Mouse (Mus musculus): ENCODE data around the gene Mast1. TPM values are rescaled to one million over a fixed set of nuclear protein-coding genes. Genes with fewer than 3 reads are reported as not detected.
A peak's percentile ranks its signal among the peaks of the same experiment; 100 is the strongest.

The Mast1 gene
- polyA plus RNA-seq, 1 experiment from 2014 or later = 65.8 TPM

DNA sequence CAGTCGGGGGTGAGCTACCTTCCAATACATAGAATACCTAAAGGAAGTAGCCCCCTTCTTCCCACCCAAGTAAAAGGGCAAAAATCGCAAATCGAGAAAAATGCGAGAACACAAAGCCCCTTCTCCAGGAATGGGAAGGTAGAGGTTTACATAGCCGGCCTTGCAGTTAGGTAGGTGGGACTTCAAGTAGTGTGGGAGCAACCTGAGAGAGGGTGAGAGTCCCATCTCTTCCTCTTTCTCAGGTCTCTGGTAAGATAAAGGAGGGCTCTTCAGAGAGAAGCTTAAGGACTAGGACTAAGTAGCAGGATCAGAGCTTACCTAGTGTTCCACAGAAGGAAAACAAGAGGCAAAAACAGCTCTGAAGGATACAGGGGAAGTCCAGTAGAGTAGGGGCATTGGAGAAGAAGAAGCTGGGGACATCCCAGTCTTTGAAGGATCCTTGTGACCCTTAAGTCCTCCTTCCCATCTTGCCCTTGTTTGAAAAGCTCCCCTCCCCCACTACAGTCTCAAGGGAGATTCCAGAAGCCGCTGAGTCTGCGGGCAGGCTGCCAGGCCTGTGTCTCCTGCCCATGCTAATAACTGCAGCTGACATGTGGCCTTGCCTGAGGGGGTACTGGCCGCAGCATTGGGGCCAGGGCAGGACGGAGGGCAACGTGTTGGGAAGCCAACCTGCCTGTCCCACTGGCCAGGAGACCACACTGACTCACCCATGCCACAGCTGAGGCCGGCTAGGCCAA lies 43.6 kb upstream of the Mast1 start:
- Histone ChIP-seq H3K4me1 (replicated peaks; ENCODE audit: control insufficient read depth, insufficient read depth, low read length) (peaks cover 65% of the 10 kb centered on the region), H3K27ac (ENCODE audit: low read length) (no peak overlapping the region), H3K9ac (replicated peaks; ENCODE audit: low read depth, low read length) (no peak overlapping the region; the same call in 1 of the 2 replicates), H3K36me3 (ENCODE audit: control insufficient read depth, insufficient read depth) (no peaks in the 10 kb centered on the region), H3K9me3 (ENCODE audit: control insufficient read depth, low read length) (no peaks in the 10 kb centered on the region), H3K27me3 (replicated peaks; ENCODE audit: control insufficient read depth, insufficient read depth, low read length) (peaks cover 20% of the 10 kb centered on the region), H3K4me3 (replicated peaks; ENCODE audit: low read length) (no peak overlapping the region; the same call in 1 of the 2 replicates), H3K4me2 (ENCODE audit: low read length) (no peak overlapping the region; the same call in 1 of the 2 replicates)
- 34% methylated on average over 11 of the region's 11 CpGs for WGBS
- ATAC-seq = no peak

DNA sequence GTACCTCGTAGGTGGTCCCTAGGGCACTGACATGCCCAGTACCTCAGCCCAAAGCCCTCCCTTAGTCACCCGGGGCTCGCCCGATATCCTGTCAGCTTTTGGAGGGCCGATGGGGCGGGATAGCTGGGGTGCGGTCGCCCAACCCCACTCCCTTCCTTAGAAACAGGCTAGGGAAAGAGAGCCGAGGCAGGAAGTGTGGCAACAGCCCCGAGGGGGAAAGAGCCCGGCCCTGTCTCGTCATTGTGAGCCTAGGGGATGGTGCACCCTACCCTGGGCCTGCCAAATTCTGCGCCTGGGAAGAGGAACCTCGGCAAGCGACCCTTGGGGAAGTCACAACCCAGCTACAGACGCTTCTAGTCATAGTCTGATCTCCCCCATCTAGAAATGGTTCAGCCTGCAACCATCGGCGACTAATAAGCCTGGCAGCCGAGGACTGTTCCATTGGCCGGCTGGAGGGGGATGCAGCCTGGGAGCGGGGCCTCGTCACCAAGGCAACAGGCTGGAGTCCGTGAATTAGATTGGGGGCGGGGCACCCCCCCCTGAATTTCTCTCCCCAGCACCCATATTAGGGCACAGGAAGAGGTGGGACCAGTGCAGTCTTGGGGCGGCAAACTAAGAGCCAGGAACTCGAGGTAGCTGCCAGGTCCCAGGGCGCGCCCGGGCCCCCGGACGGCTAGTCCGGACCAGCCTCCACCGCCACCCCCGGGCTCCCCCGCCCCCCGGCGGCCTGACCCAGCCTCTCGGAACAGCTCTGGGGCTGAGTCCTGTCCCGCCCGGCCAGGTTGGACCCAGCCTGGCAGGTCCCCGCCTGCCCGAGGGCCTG lies 42.7 kb upstream of the Mast1 start:
- Histone ChIP-seq H3K9ac (replicated peaks; ENCODE audit: low read depth, low read length) (peak overlapping the region; percentile 51), H3K4me1 (replicated peaks; ENCODE audit: control insufficient read depth, insufficient read depth, low read length) (peaks cover 64% of the 10 kb centered on the region)

GRCm38 (mm10) chr8:84978248-84978940 lies 41.2 kb upstream of the Mast1 start, which contains the start of gene Junb:
Junb (minus strand) TSS chr8:84978718.
- Histone ChIP-seq H3K36me3 (ENCODE audit: control insufficient read depth, insufficient read depth) (peaks cover 4% of the 10 kb centered on the region; the same call in 1 of the 2 replicates), H3K27ac (ENCODE audit: low read length) (peak within 1 kb of the TSS; percentile 12), H3K4me1 (replicated peaks; ENCODE audit: control insufficient read depth, insufficient read depth, low read length) (peaks cover 61% of the 10 kb centered on the region), H3K27me3 (replicated peaks; ENCODE audit: control insufficient read depth, insufficient read depth, low read length) (peaks cover 20% of the 10 kb centered on the region), H3K9me3 (ENCODE audit: control insufficient read depth, low read length) (no peaks in the 10 kb centered on the region), H3K4me2 (ENCODE audit: low read length) (peak within 1 kb of the TSS; percentile 91), H3K9ac (replicated peaks; ENCODE audit: low read depth, low read length) (peak within 1 kb of the TSS; percentile 67), H3K4me3 (replicated peaks; ENCODE audit: low read length) (peak within 1 kb of the TSS; percentile 57)
- under 1% methylated on average over 63 of the region's 63 CpGs for WGBS
- ATAC-seq = peak; percentile 51

More for the DNA sequence above, 42.7 kb upstream of the Mast1 start:
- H3K4me3 ChIP-seq (replicated peaks; ENCODE audit: low read length) = peak overlapping the region; percentile 40
- peaks cover 20% of the 10 kb centered on the region for H3K27me3 ChIP-seq (replicated peaks; ENCODE audit: control insufficient read depth, insufficient read depth, low read length)
- peak overlapping the region; percentile 57 for H3K4me2 ChIP-seq (ENCODE audit: low read length)
- peaks cover 4% of the 10 kb centered on the region; the same call in 1 of the 2 replicates for H3K36me3 ChIP-seq (ENCODE audit: control insufficient read depth, insufficient read depth)
- WGBS = 3% methylated on average over 42 of the region's 42 CpGs
- peak overlapping the region; percentile 46 for H3K27ac ChIP-seq (ENCODE audit: low read length)
- no peaks in the 10 kb centered on the region for H3K9me3 ChIP-seq (ENCODE audit: control insufficient read depth, low read length)
- peak; percentile 45 for ATAC-seq

GRCm38 (mm10) chr8:84977435-84978247 lies 40.5 kb upstream of the Mast1 start:
- peak overlapping the region; percentile 57 for H3K4me3 ChIP-seq (replicated peaks; ENCODE audit: low read length)
- H3K4me1 ChIP-seq (replicated peaks; ENCODE audit: control insufficient read depth, insufficient read depth, low read length) = peaks cover 61% of the 10 kb centered on the region
- H3K9ac ChIP-seq (replicated peaks; ENCODE audit: low read depth, low read length) = peak overlapping the region; percentile 67
- no peak for ATAC-seq
- H3K36me3 ChIP-seq (ENCODE audit: control insufficient read depth, insufficient read depth) = peaks cover 4% of the 10 kb centered on the region; the same call in 1 of the 2 replicates
- no peaks in the 10 kb centered on the region for H3K9me3 ChIP-seq (ENCODE audit: control insufficient read depth, low read length)
- H3K4me2 ChIP-seq (ENCODE audit: low read length) = peak overlapping the region; percentile 91
- no peak overlapping the region; the same call in 1 of the 2 replicates for H3K27ac ChIP-seq (ENCODE audit: low read length)
- WGBS = 1% methylated on average over 70 of the region's 70 CpGs
- H3K27me3 ChIP-seq (replicated peaks; ENCODE audit: control insufficient read depth, insufficient read depth, low read length) = peaks cover 20% of the 10 kb centered on the region

DNA sequence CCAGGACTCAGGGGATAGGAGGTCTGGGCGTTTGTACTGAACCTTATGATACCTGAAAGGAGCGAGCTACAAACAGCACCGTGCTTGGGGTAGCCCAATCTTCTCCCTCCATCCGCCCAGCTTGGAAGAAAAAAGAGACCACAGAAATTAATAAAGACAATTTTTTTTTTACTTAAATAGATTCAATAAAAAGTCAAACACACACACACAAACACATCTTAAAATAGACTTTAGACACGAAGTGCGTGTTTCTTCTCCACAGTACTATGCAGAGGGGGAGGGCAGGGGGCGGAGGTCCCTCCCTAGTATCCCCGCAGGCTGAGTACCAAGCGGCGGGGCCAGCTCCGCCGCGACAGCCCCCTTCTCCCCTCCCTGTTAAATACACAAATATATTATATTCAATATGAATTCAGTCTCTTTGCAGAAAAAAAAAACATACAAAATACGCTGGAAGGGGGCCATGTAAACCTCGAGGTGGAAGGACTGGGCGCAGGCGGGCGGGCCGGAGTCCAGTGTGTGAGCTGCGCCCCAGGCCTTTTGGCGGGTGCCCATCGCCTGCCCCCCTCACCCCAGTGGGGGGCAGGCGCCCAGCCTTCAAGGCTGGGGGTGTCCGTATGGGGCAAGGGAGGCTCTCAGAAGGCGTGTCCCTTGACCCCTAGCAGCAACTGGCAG lies 39.7 kb upstream of the Mast1 start:
- H3K27me3 ChIP-seq (replicated peaks; ENCODE audit: control insufficient read depth, insufficient read depth, low read length) = peaks cover 20% of the 10 kb centered on the region
- H3K4me1 ChIP-seq (replicated peaks; ENCODE audit: control insufficient read depth, insufficient read depth, low read length) = peaks cover 62% of the 10 kb centered on the region
- peak overlapping the region; percentile 57 for H3K4me3 ChIP-seq (replicated peaks; ENCODE audit: low read length)
- H3K9ac ChIP-seq (replicated peaks; ENCODE audit: low read depth, low read length) = peak overlapping the region; percentile 67
- WGBS = 4% methylated on average over 25 of the region's 25 CpGs
- H3K9me3 ChIP-seq (ENCODE audit: control insufficient read depth, low read length) = no peaks in the 10 kb centered on the region
- H3K27ac ChIP-seq (ENCODE audit: low read length) = no peak overlapping the region
- peaks cover 4% of the 10 kb centered on the region for H3K36me3 ChIP-seq (ENCODE audit: control insufficient read depth, insufficient read depth)
- peak overlapping the region; percentile 91 for H3K4me2 ChIP-seq (ENCODE audit: low read length)
- no peak for ATAC-seq

DNA sequence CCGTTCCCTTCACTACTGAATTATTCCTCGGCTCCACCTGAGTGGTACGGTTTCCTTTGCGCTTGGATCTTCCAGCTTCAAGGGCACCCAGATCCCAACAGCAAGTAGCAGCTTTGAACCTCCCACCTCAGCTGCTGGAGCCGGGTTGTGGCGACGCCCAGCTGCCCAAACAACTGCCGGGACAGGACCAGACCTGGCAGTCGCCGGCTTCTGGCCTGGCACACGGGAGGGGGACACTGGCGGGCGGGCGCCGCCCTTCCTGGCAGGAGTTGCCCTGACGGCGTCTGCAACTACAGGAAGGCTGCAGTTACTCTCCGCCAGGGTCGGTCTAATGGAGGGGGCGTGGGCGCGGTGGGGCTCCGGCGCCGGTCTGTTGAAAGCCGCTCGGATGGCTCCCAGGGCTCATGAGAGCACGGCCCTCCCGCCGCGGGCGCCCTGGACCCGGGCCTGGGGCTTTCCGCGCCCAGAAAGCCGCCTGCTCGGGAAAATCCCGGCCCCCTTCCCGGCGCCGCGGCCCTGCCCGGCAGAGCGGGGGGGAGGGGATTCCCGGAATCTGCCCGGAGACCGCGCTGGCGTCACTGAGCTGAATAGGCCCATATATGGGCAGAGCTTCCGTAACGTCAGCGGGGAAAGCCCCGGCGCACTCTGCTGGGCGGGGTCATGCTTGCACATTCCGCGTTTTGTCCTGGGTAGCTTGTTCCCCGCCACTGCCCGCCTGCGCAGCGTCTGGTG lies 39.0 kb upstream of the Mast1 start:
- Histone ChIP-seq H3K9me3 (ENCODE audit: control insufficient read depth, low read length) (no peaks in the 10 kb centered on the region), H3K4me2 (ENCODE audit: low read length) (peak overlapping the region; percentile 91), H3K4me1 (replicated peaks; ENCODE audit: control insufficient read depth, insufficient read depth, low read length) (peaks cover 67% of the 10 kb centered on the region), H3K9ac (replicated peaks; ENCODE audit: low read depth, low read length) (peak overlapping the region; percentile 50), H3K4me3 (replicated peaks; ENCODE audit: low read length) (peak overlapping the region; percentile 57), H3K36me3 (ENCODE audit: control insufficient read depth, insufficient read depth) (peaks cover 8% of the 10 kb centered on the region), H3K27ac (ENCODE audit: low read length) (0 out of 2 replicates have a peak overlapping the region, but pooled peaks have one; percentile 2), H3K27me3 (replicated peaks; ENCODE audit: control insufficient read depth, insufficient read depth, low read length) (peaks cover 20% of the 10 kb centered on the region)
- WGBS = 1% methylated on average over 56 of the region's 61 CpGs
- peak; percentile 84 for ATAC-seq

GRCm38 (mm10) chr8:84975434-84975833 lies 38.3 kb upstream of the Mast1 start:
- Histone ChIP-seq H3K9me3 (ENCODE audit: control insufficient read depth, low read length) (no peaks in the 10 kb centered on the region), H3K4me2 (ENCODE audit: low read length) (peak overlapping the region; percentile 91; the same call in 1 of the 2 replicates), H3K27me3 (replicated peaks; ENCODE audit: control insufficient read depth, insufficient read depth, low read length) (peaks cover 18% of the 10 kb centered on the region), H3K27ac (ENCODE audit: low read length) (no peak overlapping the region), H3K36me3 (ENCODE audit: control insufficient read depth, insufficient read depth) (peaks cover 8% of the 10 kb centered on the region), H3K4me3 (replicated peaks; ENCODE audit: low read length) (no peak overlapping the region), H3K9ac (replicated peaks; ENCODE audit: low read depth, low read length) (no peak overlapping the region), H3K4me1 (replicated peaks; ENCODE audit: control insufficient read depth, insufficient read depth, low read length) (peaks cover 68% of the 10 kb centered on the region)
- ATAC-seq = no peak
- 31% methylated on average over 7 of the region's 7 CpGs for WGBS

All from forebrain, embryonic 16.5 days (tissue).